ENCODE assay signal across 20 mouse cellular contexts in the genomic region with DNA sequence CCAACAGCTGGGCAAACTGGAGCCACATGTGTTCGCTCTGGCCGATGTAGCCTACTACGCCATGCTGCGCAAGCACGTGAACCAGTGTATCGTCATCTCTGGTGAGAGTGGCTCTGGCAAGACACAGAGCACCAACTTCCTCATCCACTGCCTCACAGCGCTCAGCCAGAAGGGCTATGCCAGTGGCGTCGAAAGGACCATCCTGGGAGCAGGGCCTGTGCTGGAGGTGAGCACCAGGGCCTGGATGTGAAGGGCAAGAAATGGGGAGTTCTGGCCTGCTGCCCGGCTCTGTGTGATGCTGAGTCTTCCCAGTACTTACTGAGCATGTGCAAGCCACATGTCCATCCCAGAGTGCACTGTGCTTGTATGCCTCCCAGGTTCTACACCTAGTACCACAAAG.
"Had no signal": no experiment of that assay in that cellular context is flagged by ENCODE, and none has a peak within 500 bp of the region (broad histone marks: within the 10 kb centered on the region; RNA-seq: fewer than 3 reads in every experiment).

No protein-coding gene starts in this region.

- DNase-seq: kidney, adult 18-20 months; kidney, adult 9 months; kidney, postnatal 14 days; kidney, postnatal 4 days; left cerebral cortex, postnatal 4 days; liver, postnatal 0 days; lung, embryonic 14.5 days; right cerebral cortex, adult 18-20 months; right cerebral cortex, postnatal 14 days; right cerebral cortex, postnatal 4 days; thymus, adult 2 months; thymus, postnatal 14 days; thymus, postnatal 4 days had no signal

- H3K4me2 ChIP-seq: limb, embryonic 12.5 days; limb, embryonic 15.5 days; liver, embryonic 11.5 days; lung, embryonic 14.5 days; midbrain, embryonic 13.5 days had no signal

- H3K27me3 ChIP-seq: limb, embryonic 12.5 days; limb, embryonic 15.5 days; midbrain, embryonic 13.5 days had no signal

- H3K4me3 ChIP-seq: limb, embryonic 12.5 days; limb, embryonic 15.5 days; midbrain, embryonic 13.5 days had no signal

- H3K27ac ChIP-seq: limb, embryonic 12.5 days; limb, embryonic 15.5 days; liver, embryonic 14.5 days; midbrain, embryonic 13.5 days; stomach, postnatal 0 days had no signal

- H3K9me3 ChIP-seq: limb, embryonic 12.5 days; limb, embryonic 15.5 days; midbrain, embryonic 13.5 days had no signal

- ATAC-seq: liver, postnatal 0 days; lung, postnatal 0 days; midbrain, embryonic 13.5 days had no signal

- H3K4me1 ChIP-seq: limb, embryonic 12.5 days; limb, embryonic 15.5 days; midbrain, embryonic 13.5 days had no signal

- H3K9ac ChIP-seq: limb, embryonic 12.5 days; limb, embryonic 15.5 days; liver, embryonic 14.5 days; liver, postnatal 0 days; lung, embryonic 14.5 days; midbrain, embryonic 13.5 days had no signal
